Mouse (Mus musculus) brain, embryonic 14.5 days (tissue): ENCODE measurements at regions not wholly inside any gene's neighbourhood (a gene's known extent, or its start where the extent isn't known, plus 50 kb on each side); places are given as distances from the start of the nearest gene placed in this dataset.

Experiments
- CTCF ChIP-seq: fragments of 200-500 bp; IDR thresholded peaks from 2 replicates; pipeline ENCODE4 v1.5.1; 2012; ENCODE audit warnings: inconsistent platforms, mild to moderate bottlenecking, moderate library complexity, borderline replicate concordance; ENCODE audit not compliant: insufficient read depth, insufficient read length; ENCODE audit errors: extremely low read depth
- POLR2A ChIP-seq: fragments of 200-500 bp; IDR thresholded peaks from 2 replicates; pipeline ENCODE4 v1.6.1; 2012; ENCODE audit warnings: mild to moderate bottlenecking, inconsistent platforms, borderline replicate concordance; ENCODE audit not compliant: poor library complexity, insufficient read depth, insufficient read length, severe bottlenecking; ENCODE audit errors: extremely low read depth

- TF ChIP-seq CTCF (no peak), POLR2A (no peak)
Measured at GRCm38 (mm10) chr7:36949511-36949910, 251.6 kb downstream of the Tshz3 start.
